Mouse (Mus musculus) hindbrain, embryonic 16.5 days (tissue): Measurements from ENCODE around the gene Rapgef4. TPM values are rescaled to one million over a fixed set of nuclear protein-coding genes. Genes with fewer than 3 reads are reported as not detected.
A peak's percentile ranks its signal among the peaks of the same experiment; 100 is the strongest.

Source experiments
- ATAC-seq: fragments of 200-750 bp; cut with Nextera tagmentation; 2 replicates; pipeline ENCODE4 v1.8.0; 2017; ENCODE audit warnings: moderate TSS enrichment, moderate library complexity
- H3K27ac ChIP-seq: fragments of 300-500 bp; sonication (generic); 2 replicates; pipeline ENCODE4 v1.5.1; 2014; ENCODE audit warnings: low read depth, mild to moderate bottlenecking, control low read depth, low read length, moderate library complexity
- H3K27me3 ChIP-seq: fragments of 300-500 bp; sonication (generic); replicated peaks from 2 replicates; pipeline ENCODE4 v1.6.1; 2014; ENCODE audit warnings: low read length; ENCODE audit not compliant: control insufficient read depth, insufficient read depth
- H3K36me3 ChIP-seq: fragments of 300-500 bp; sonication (generic); 2 replicates; pipeline ENCODE4 v1.6.1; 2014; ENCODE audit warnings: mild to moderate bottlenecking, low read length, moderate library complexity, mixed read lengths; ENCODE audit not compliant: control insufficient read depth, insufficient read depth
- H3K4me1 ChIP-seq: fragments of 300-500 bp; sonication (generic); 2 replicates; pipeline ENCODE4 v1.6.1; 2014; ENCODE audit warnings: low read depth, low read length; ENCODE audit not compliant: control insufficient read depth, insufficient read depth
- H3K4me2 ChIP-seq: fragments of 300-500 bp; sonication (generic); 2 replicates; pipeline ENCODE4 v1.6.1; 2014; ENCODE audit warnings: mild to moderate bottlenecking, low read length, control low read depth, moderate library complexity
- H3K4me3 ChIP-seq: fragments of 300-500 bp; sonication (generic); 2 replicates; pipeline ENCODE4 v1.5.1; 2014; ENCODE audit warnings: mild to moderate bottlenecking, low read length, control low read depth, moderate library complexity
- H3K9ac ChIP-seq: fragments of 300-500 bp; sonication (generic); 2 replicates; pipeline ENCODE4 v1.6.1; 2014; ENCODE audit warnings: low read depth, mild to moderate bottlenecking, control low read depth, low read length, moderate library complexity
- H3K9me3 ChIP-seq: fragments of 300-500 bp; sonication (generic); 2 replicates; pipeline ENCODE4 v1.6.1; 2014; ENCODE audit warnings: mild to moderate bottlenecking, low read length, moderate library complexity; ENCODE audit not compliant: control insufficient read depth
- WGBS: fragments of 180-500 bp; shearing (Covaris S2); extraction: QIAGEN DNeasy Blood & Tissue Kit; methylation state at CpG from one replicate; pipeline ENCODE4 v1.1.7; 2014; 5-methylcytosine and 5-hydroxymethylcytosine counted together
- polyA plus RNA-seq: library from polyadenylated mRNA; unstranded; fragments of >200 nt; fragmentation: Nextera tagmentation; extraction: Ambion mirVana; gene quantifications from 2 replicates; pipeline ENCODE4 v1.2.1, GENCODE M21; 2015

Rapgef4 gene
- polyA plus RNA-seq, 1 experiment from 2014 or later: 41.3 TPM

GRCm38 (mm10) chr2:72196190-72196965 is 215.3 kb downstream of the Rapgef4 start:
- Histone ChIP-seq H3K4me3 (no peak overlapping the region), H3K9me3 (peaks cover 5% of the 10 kb centered on the region; the same call in 1 of the 2 replicates), H3K9ac (no peak overlapping the region), H3K4me2 (no peak overlapping the region), H3K27me3 (no peaks in the 10 kb centered on the region), H3K36me3 (peaks cover 3% of the 10 kb centered on the region), H3K27ac (no peak overlapping the region), H3K4me1 (no peaks in the 10 kb centered on the region)
- WGBS: 76% methylated on average over 6 of the region's 6 CpGs
- ATAC-seq: no peak

- no peak for ATAC-seq
- Histone ChIP-seq H3K27me3 (no peaks in the 10 kb centered on the region), H3K36me3 (0 out of 2 replicates have a peak, but pooled peaks cover 2% of the 10 kb centered on the region), H3K9me3 (no peaks in the 10 kb centered on the region), H3K9ac (no peak overlapping the region), H3K4me3 (no peak overlapping the region), H3K27ac (no peak overlapping the region), H3K4me1 (no peaks in the 10 kb centered on the region), H3K4me2 (no peak overlapping the region)
- 54% methylated on average over 3 of the region's 3 CpGs for WGBS
Measured at GRCm38 (mm10) chr2:72197026-72197425, 216.0 kb downstream of the Rapgef4 start.

- 0 out of 2 replicates have a peak, but pooled peaks cover 2% of the 10 kb centered on the region for H3K36me3 ChIP-seq
- peaks cover 3% of the 10 kb centered on the region for H3K4me1 ChIP-seq
- ATAC-seq: no peak
- H3K4me3 ChIP-seq: no peak overlapping the region
- no peak overlapping the region for H3K9ac ChIP-seq
- H3K27me3 ChIP-seq: no peaks in the 10 kb centered on the region
- no peaks in the 10 kb centered on the region for H3K9me3 ChIP-seq
- no peak overlapping the region for H3K27ac ChIP-seq
- WGBS: 82% methylated on average over 2 of the region's 2 CpGs
- H3K4me2 ChIP-seq: no peak overlapping the region
Measured at GRCm38 (mm10) chr2:72199451-72199850, 218.4 kb downstream of the Rapgef4 start.

GRCm38 (mm10) chr2:72201506-72201905 is 220.5 kb downstream of the Rapgef4 start:
- Histone ChIP-seq H3K27ac (no peak overlapping the region), H3K9me3 (no peaks in the 10 kb centered on the region), H3K36me3 (no peaks in the 10 kb centered on the region), H3K4me2 (no peak overlapping the region), H3K4me1 (peaks cover 3% of the 10 kb centered on the region), H3K4me3 (no peak overlapping the region), H3K9ac (no peak overlapping the region), H3K27me3 (no peaks in the 10 kb centered on the region)
- no peak for ATAC-seq
- 64% methylated on average over 9 of the region's 9 CpGs for WGBS

- Histone ChIP-seq H3K36me3 (no peaks in the 10 kb centered on the region), H3K27me3 (no peaks in the 10 kb centered on the region), H3K9ac (no peak overlapping the region), H3K4me1 (peaks cover 3% of the 10 kb centered on the region), H3K4me3 (no peak overlapping the region), H3K27ac (no peak overlapping the region), H3K9me3 (no peaks in the 10 kb centered on the region), H3K4me2 (no peak overlapping the region)
- WGBS: 84% methylated on average over 6 of the region's 6 CpGs
- ATAC-seq: no peak
Measured at GRCm38 (mm10) chr2:72202252-72202651, 221.2 kb downstream of the Rapgef4 start.

- no peaks in the 10 kb centered on the region for H3K27me3 ChIP-seq
- no peak overlapping the region for H3K9ac ChIP-seq
- H3K4me2 ChIP-seq: peak overlapping the region; percentile 41
- peaks cover 3% of the 10 kb centered on the region for H3K4me1 ChIP-seq
- no peak overlapping the region for H3K4me3 ChIP-seq
- H3K36me3 ChIP-seq: peaks cover 3% of the 10 kb centered on the region
- peak; percentile 82 for ATAC-seq
- WGBS: 8% methylated on average over 5 of the region's 5 CpGs
- no peak overlapping the region for H3K27ac ChIP-seq
- no peaks in the 10 kb centered on the region for H3K9me3 ChIP-seq
Measured at GRCm38 (mm10) chr2:72203609-72204008, 222.6 kb downstream of the Rapgef4 start.

- WGBS: 88% methylated on average over 5 of the region's 5 CpGs
- Histone ChIP-seq H3K9ac (no peak overlapping the region), H3K27ac (no peak overlapping the region), H3K9me3 (no peaks in the 10 kb centered on the region), H3K4me1 (peaks cover 3% of the 10 kb centered on the region), H3K4me3 (no peak overlapping the region), H3K4me2 (no peak overlapping the region), H3K36me3 (peaks cover 3% of the 10 kb centered on the region), H3K27me3 (no peaks in the 10 kb centered on the region)
- ATAC-seq: no peak
Measured at GRCm38 (mm10) chr2:72205869-72206268, 224.8 kb downstream of the Rapgef4 start.

- no peak for ATAC-seq
- 91% methylated on average over 4 of the region's 4 CpGs for WGBS
- Histone ChIP-seq H3K9ac (no peak overlapping the region), H3K4me2 (no peak overlapping the region), H3K4me1 (peaks cover 3% of the 10 kb centered on the region), H3K27ac (no peak overlapping the region), H3K9me3 (no peaks in the 10 kb centered on the region), H3K4me3 (no peak overlapping the region), H3K27me3 (no peaks in the 10 kb centered on the region), H3K36me3 (peaks cover 3% of the 10 kb centered on the region)
Measured at GRCm38 (mm10) chr2:72206530-72207248, 225.6 kb downstream of the Rapgef4 start.

- Histone ChIP-seq H3K27me3 (no peaks in the 10 kb centered on the region), H3K9ac (no peak overlapping the region), H3K4me3 (no peak overlapping the region), H3K9me3 (no peaks in the 10 kb centered on the region), H3K4me2 (no peak overlapping the region), H3K4me1 (no peaks in the 10 kb centered on the region), H3K36me3 (no peaks in the 10 kb centered on the region), H3K27ac (no peak overlapping the region)
- no peak for ATAC-seq
- 81% methylated on average over 3 of the region's 3 CpGs for WGBS
Measured at GRCm38 (mm10) chr2:72217336-72217735, 236.3 kb downstream of the Rapgef4 start.
